Mouse (Mus musculus): Measurements from ENCODE around the gene Cyp1b1.

DNA sequence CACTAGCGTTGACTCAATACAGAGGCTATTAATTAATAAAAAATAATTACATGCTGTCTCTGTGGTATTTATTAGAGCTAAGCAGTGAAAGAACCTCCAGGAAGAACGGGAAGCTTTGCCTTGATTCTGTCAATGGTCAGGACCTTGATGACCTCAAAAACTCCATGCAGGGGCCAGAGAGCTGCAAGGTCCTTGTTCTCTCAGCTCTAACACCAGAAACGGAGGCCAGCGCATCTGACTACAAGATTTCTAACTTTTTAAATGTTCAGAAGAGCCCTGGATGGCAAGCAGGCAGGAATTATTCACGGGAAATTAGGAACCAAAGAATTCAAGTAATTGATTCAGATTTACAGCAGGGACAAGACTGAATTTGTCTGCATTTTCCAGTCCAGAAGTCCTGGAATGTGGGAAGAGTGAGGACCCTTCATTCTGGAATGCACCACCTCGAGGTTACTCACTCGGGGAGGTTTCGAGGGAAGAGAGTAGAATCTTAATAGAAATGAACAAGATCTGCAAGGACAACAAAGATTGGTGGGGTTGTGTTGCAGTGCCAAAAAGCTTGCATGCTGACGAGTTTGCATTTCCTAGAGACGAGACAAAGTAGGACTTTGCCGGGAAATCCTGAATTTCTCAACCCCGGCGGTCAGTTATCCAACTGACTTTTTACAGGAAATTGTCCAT is 30.3 kb upstream of the Cyp1b1 start:
- no peak for TF ChIP-seq MAFK (IDR thresholded peaks at IDR 0.05; ENCODE audit: insufficient read depth, low read depth, low read length)
- no peak for TF ChIP-seq HCFC1 (IDR thresholded peaks at IDR 0.05; ENCODE audit: borderline replicate concordance, insufficient read depth, low read length)
